Mouse (Mus musculus) liver, embryonic 13.5 days (tissue): ENCODE measurements around the gene Bcdin3d. TPM values are rescaled to one million over a fixed set of nuclear protein-coding genes. Genes with fewer than 3 reads are reported as not detected.
"Not testable (repeated sequence)": the region's sequence is repeated elsewhere in the genome, so short reads cannot be mapped to it uniquely, and the experiment has no call there.

Experiments
- ATAC-seq: fragments of 200-750 bp; cut with Nextera tagmentation; 2 replicates; pipeline ENCODE4 v1.8.0; 2017; ENCODE audit warnings: low read depth, mild to moderate bottlenecking, moderate number of reproducible peaks, moderate library complexity
- DNase-seq: peaks from one replicate; pipeline ENCODE4 v3.0.0; 2022
- H3K27ac ChIP-seq: fragments of 300-500 bp; sonication (generic); 2 replicates; pipeline ENCODE4 v1.5.1; 2015; ENCODE audit warnings: moderate library complexity, mild to moderate bottlenecking, inconsistent platforms
- H3K27me3 ChIP-seq: fragments of 300-500 bp; sonication (generic); 2 replicates; pipeline ENCODE4 v1.6.1; 2015; ENCODE audit warnings: mild to moderate bottlenecking, inconsistent platforms
- H3K36me3 ChIP-seq: fragments of 300-500 bp; sonication (generic); 2 replicates; pipeline ENCODE4 v1.6.1; 2015; ENCODE audit warnings: mild to moderate bottlenecking, inconsistent platforms
- H3K4me1 ChIP-seq: fragments of 300-500 bp; sonication (generic); replicated peaks from 2 replicates; pipeline ENCODE4 v1.6.1; 2015; ENCODE audit warnings: inconsistent platforms
- H3K4me2 ChIP-seq: fragments of 300-500 bp; sonication (generic); 2 replicates; pipeline ENCODE4 v1.6.1; 2015; ENCODE audit warnings: inconsistent platforms, mild to moderate bottlenecking, moderate library complexity
- H3K4me3 ChIP-seq: fragments of 300-500 bp; sonication (generic); replicated peaks from 2 replicates; pipeline ENCODE4 v1.5.1; 2015; ENCODE audit warnings: mild to moderate bottlenecking, inconsistent platforms
- H3K9ac ChIP-seq: fragments of 300-500 bp; sonication (generic); 2 replicates; pipeline ENCODE4 v1.6.1; 2015; ENCODE audit warnings: mild to moderate bottlenecking, inconsistent platforms
- H3K9me3 ChIP-seq: fragments of 300-500 bp; sonication (generic); replicated peaks from 2 replicates; pipeline ENCODE4 v1.6.1; 2016; ENCODE audit warnings: inconsistent platforms
- WGBS: fragments of 180-500 bp; shearing (Covaris S2); methylation state at CpG from one replicate; pipeline ENCODE4 v1.1.7; 2015; ENCODE audit not compliant: insufficient replicate concordance; 5-methylcytosine and 5-hydroxymethylcytosine counted together
- polyA plus RNA-seq: library from polyadenylated mRNA; unstranded; fragments of >200 nt; fragmentation: Nextera tagmentation; extraction: Ambion mirVana; gene quantifications from 2 replicates; pipeline ENCODE4 v1.2.1, GENCODE M21; 2015

The Bcdin3d gene
- polyA plus RNA-seq, 1 experiment from 2014 or later: 7.4 TPM

- Histone ChIP-seq H3K36me3 (no peaks in the 10 kb centered on the region), H3K9ac (no peak overlapping the region), H3K4me2 (no peak overlapping the region), H3K4me1 (peaks cover 40% of the 10 kb centered on the region), H3K27me3 (peaks cover 15% of the 10 kb centered on the region), H3K4me3 (no peak overlapping the region), H3K9me3 (no peaks in the 10 kb centered on the region), H3K27ac (no peak overlapping the region)
- DNase-seq: no peak
- no peak for ATAC-seq
- WGBS: 69% methylated on average over 3 of the region's 3 CpGs
Observed at GRCm38 (mm10) chr15:99455415-99455814, 19.1 kb downstream of the Bcdin3d start.

- H3K9me3 ChIP-seq: no peaks in the 10 kb centered on the region
- no peak overlapping the region for H3K4me2 ChIP-seq
- H3K27ac ChIP-seq: no peak overlapping the region
- no peak overlapping the region for H3K9ac ChIP-seq
- H3K27me3 ChIP-seq: peaks cover 15% of the 10 kb centered on the region
- DNase-seq: no peak
- no peak overlapping the region for H3K4me3 ChIP-seq
- ATAC-seq: no peak
- peaks cover 47% of the 10 kb centered on the region for H3K4me1 ChIP-seq
- WGBS: 77% methylated on average over 7 of the region's 7 CpGs
- no peaks in the 10 kb centered on the region for H3K36me3 ChIP-seq
Observed at GRCm38 (mm10) chr15:99454585-99455279, 19.8 kb downstream of the Bcdin3d start.

- DNase-seq (no peak), ATAC-seq (no peak)
- Histone ChIP-seq H3K4me1 (peaks cover 57% of the 10 kb centered on the region), H3K36me3 (no peaks in the 10 kb centered on the region), H3K4me2 (no peak overlapping the region), H3K4me3 (no peak overlapping the region), H3K9me3 (no peaks in the 10 kb centered on the region), H3K9ac (no peak overlapping the region), H3K27ac (no peak overlapping the region), H3K27me3 (peaks cover 15% of the 10 kb centered on the region)
- WGBS: 67% methylated on average over 11 of the region's 11 CpGs
Observed at GRCm38 (mm10) chr15:99453153-99453900, 21.2 kb downstream of the Bcdin3d start.

GRCm38 (mm10) chr15:99449751-99450280 is 24.7 kb downstream of the Bcdin3d start:
- Histone ChIP-seq H3K4me3 (0 out of 2 replicates have a peak overlapping the region, but pooled peaks have one; percentile 14), H3K4me2 (peak overlapping the region; percentile 53)
- 22% methylated on average over 8 of the region's 8 CpGs for WGBS

DNA sequence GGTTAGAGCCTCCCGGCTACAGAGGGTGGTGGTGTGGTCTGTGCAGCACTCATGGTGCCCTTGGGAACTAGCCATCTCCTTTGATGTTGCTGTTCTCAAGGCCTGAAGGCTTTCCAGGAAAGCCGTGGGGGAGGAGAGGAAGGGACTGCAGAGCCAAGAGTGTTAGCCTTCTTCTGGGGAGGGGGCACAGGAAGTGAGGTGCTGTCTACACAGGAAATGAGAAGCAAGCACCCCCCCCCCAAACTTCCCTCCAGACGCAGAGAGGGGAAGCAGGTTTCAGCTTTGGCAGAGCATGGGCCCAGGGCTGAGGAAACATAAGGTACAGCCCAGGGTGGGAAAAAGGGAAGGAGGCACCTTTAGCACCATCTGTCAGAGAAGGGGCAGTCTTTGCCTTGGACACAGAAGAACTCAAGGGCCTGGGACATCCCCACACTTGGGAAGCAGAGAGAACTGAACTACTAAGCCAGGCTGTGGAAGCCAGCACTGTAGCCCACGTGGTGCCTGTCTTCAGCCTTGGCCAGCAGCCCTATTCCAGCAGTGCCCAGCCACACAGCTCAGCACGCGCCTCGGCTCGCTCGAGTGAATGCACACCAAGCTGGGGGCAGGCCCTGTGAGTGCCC is 25.3 kb downstream of the Bcdin3d start:
- H3K9me3 ChIP-seq: no peaks in the 10 kb centered on the region
- DNase-seq (no peak), ATAC-seq (peak; percentile 33)
- WGBS: 24% methylated on average over 9 of the region's 9 CpGs
- H3K36me3 ChIP-seq: no peaks in the 10 kb centered on the region
- H3K27me3 ChIP-seq: no peaks in the 10 kb centered on the region
- H3K4me3 ChIP-seq: no peak overlapping the region
- peak overlapping the region; percentile 53 for H3K4me2 ChIP-seq
- H3K27ac ChIP-seq: peak overlapping the region; percentile 62
- 0 out of 2 replicates have a peak overlapping the region, but pooled peaks have one; percentile 13 for H3K9ac ChIP-seq
- peaks cover 42% of the 10 kb centered on the region for H3K4me1 ChIP-seq

More at GRCm38 (mm10) chr15:99449751-99450280, 24.7 kb downstream of the Bcdin3d start:
- Histone ChIP-seq H3K9me3 (no peaks in the 10 kb centered on the region), H3K36me3 (no peaks in the 10 kb centered on the region), H3K4me1 (peaks cover 42% of the 10 kb centered on the region), H3K27ac (peak overlapping the region; percentile 62), H3K9ac (0 out of 2 replicates have a peak overlapping the region, but pooled peaks have one; percentile 13), H3K27me3 (no peaks in the 10 kb centered on the region)
- ATAC-seq (peak; percentile 78), DNase-seq (peak; percentile 31)

GRCm38 (mm10) chr15:99446136-99446535 is 28.4 kb downstream of the Bcdin3d start:
- H3K9ac ChIP-seq, DNase-seq, H3K9me3 ChIP-seq, ATAC-seq, H3K36me3 ChIP-seq, H3K4me3 ChIP-seq, H3K27me3 ChIP-seq, H3K27ac ChIP-seq, H3K4me2 ChIP-seq: not testable (repeated sequence)
- peaks cover 44% of the 10 kb centered on the region for H3K4me1 ChIP-seq
- 81% methylated on average over 10 of the region's 10 CpGs for WGBS

GRCm38 (mm10) chr15:99445567-99445966 is 29.0 kb downstream of the Bcdin3d start:
- no peaks in the 10 kb centered on the region for H3K27me3 ChIP-seq
- no peak overlapping the region for H3K4me2 ChIP-seq
- DNase-seq (no peak), ATAC-seq (no peak)
- 68% methylated on average over 6 of the region's 6 CpGs for WGBS
- H3K4me3 ChIP-seq: no peak overlapping the region
- no peak overlapping the region for H3K9ac ChIP-seq
- no peaks in the 10 kb centered on the region for H3K36me3 ChIP-seq
- no peaks in the 10 kb centered on the region for H3K9me3 ChIP-seq
- no peak overlapping the region for H3K27ac ChIP-seq
- H3K4me1 ChIP-seq: peaks cover 46% of the 10 kb centered on the region

DNA sequence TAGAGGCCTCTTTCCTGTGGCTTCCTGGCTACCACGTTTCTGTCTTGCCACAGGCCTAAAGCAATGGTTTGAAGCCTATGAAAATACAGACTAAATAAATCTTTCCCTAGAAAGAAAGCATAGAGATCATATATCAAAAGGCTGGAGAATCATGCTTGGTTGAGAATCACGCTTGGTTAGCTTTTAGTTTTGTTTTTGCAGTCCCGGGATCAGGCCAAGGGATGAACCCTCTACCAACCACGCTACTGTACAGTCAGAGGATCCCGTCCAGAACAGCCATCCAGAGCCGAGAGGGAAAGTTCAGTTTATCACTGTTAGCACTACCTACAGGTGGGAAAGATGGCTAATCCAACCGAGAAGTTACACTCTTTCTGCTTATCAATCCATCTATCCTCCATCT is 32.2 kb downstream of the Bcdin3d start:
- no peak overlapping the region for H3K9ac ChIP-seq
- H3K4me2 ChIP-seq: no peak overlapping the region
- no peak overlapping the region for H3K27ac ChIP-seq
- 61% methylated on average over 7 of the region's 7 CpGs for WGBS
- ATAC-seq: no peak
- no peak overlapping the region for H3K4me3 ChIP-seq
- H3K9me3 ChIP-seq: no peaks in the 10 kb centered on the region
- H3K36me3 ChIP-seq: no peaks in the 10 kb centered on the region
- peaks cover 26% of the 10 kb centered on the region for H3K4me1 ChIP-seq
- no peak for DNase-seq
- no peaks in the 10 kb centered on the region for H3K27me3 ChIP-seq

- Histone ChIP-seq H3K9me3 (no peaks in the 10 kb centered on the region), H3K36me3 (no peaks in the 10 kb centered on the region), H3K4me1 (peaks cover 30% of the 10 kb centered on the region), H3K4me3 (no peak overlapping the region), H3K27ac (peak overlapping the region; percentile 45), H3K27me3 (no peaks in the 10 kb centered on the region), H3K9ac (no peak overlapping the region), H3K4me2 (no peak overlapping the region)
- DNase-seq (no peak), ATAC-seq (no peak)
- 66% methylated on average over 8 of the region's 8 CpGs for WGBS
Observed at GRCm38 (mm10) chr15:99440816-99441457, 33.6 kb downstream of the Bcdin3d start.

GRCm38 (mm10) chr15:99440112-99440815 is 34.3 kb downstream of the Bcdin3d start:
- ATAC-seq: peak; percentile 57
- WGBS: 34% methylated on average over 2 of the region's 2 CpGs
- Histone ChIP-seq H3K9me3 (no peaks in the 10 kb centered on the region), H3K9ac (no peak overlapping the region), H3K36me3 (no peaks in the 10 kb centered on the region), H3K27me3 (no peaks in the 10 kb centered on the region), H3K4me1 (peaks cover 30% of the 10 kb centered on the region), H3K27ac (peak overlapping the region; percentile 45; the same call in 1 of the 2 replicates), H3K4me2 (no peak overlapping the region), H3K4me3 (no peak overlapping the region)
- no peak for DNase-seq
